Mouse (Mus musculus) hematopoietic stem cell, adult 5-6 weeks (primary cell): ENCODE measurements at regions not wholly inside any gene's neighbourhood (a gene's known extent, or its start where the extent isn't known, plus 50 kb on each side); places are given as distances from the start of the nearest gene placed in this dataset.
A peak's percentile ranks its signal among the peaks of the same experiment; 100 is the strongest.

Experiments
- ATAC-seq, 2 experiments: fragments of 125-278 bp in 1 of 2; replicated peaks in 1 of 2; 2 replicates each; pipeline ENCODE4 v1.8.0; 2016 to 2017; ENCODE audit warnings: inconsistent platforms in 2 of 2, mild to moderate bottlenecking in 2 of 2, moderate number of reproducible peaks in 2 of 2, low read depth in 1 of 2, moderate TSS enrichment in 1 of 2; ENCODE audit not compliant: low FRiP score in 2 of 2, poor library complexity in 2 of 2, severe bottlenecking in 2 of 2, insufficient read depth in 1 of 2, low TSS enrichment in 1 of 2

DNA sequence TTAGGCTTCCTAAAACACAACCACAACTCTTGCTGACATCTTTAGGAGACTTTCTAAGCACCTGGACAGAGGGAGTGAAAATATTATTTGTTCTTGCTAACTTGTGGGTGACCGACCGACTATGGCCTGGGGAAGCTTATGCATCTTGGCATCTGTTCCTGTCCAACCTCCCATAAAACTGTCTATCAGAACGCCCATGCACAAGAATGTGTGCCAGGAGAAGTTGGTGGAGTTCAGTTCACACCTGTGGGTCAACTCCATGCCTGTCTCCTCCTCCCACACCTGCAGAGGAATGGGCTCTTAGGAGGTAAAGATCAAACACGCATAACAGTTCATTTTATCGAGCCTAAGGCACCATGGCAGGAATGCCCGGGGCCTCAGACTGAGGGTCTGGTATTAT, 232.7 kb upstream of the Elac2 start:
- no peak for ATAC-seq

DNA sequence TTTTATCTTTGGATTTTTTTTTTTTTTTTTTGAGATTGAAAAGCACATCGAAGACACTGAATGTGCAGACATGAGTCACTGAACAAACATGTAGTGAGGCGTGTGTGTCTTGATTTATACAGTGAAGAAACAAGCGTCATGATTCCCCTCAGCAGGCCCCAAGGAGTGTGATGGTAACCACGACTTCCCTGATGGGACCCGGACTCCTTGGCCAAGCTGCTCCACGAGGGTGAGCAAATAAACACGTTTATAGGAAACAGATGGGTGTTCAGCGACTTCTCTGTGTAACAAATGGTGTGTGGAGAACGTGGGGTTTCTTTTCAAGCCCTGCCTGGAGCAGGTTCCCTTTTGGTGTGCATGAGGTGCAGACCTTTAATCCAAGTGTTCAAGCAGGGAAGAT, 228.9 kb upstream of the Elac2 start:
- peak; percentile 63 to 66 for ATAC-seq

GRCm38 (mm10) chr11:64752299-64752698, 226.5 kb upstream of the Elac2 start:
- ATAC-seq: peak; percentile 69 to 80

DNA sequence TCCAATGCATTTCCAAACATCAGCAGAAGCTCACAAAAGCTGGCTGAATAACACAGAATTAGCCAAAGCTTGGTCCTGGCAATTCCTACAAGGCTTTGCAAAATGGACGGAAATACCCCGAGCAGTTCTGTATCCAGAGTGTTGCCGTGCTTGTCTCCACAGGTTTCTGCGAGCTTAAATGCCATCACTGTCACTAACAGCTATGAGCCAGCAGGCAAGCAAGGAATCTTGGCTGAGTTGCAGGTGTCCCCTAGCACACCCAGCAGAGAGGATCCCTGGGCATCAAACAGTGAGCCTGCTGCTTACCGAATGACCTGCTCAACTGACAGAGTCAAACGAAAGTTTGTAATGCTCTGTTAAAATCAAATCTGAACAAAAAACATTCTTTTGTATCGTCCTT, 226.0 kb upstream of the Elac2 start:
- ATAC-seq: no peak

GRCm38 (mm10) chr11:64754076-64754475, 224.8 kb upstream of the Elac2 start:
- ATAC-seq: no peak

GRCm38 (mm10) chr11:64755563-64755962, 223.3 kb upstream of the Elac2 start:
- ATAC-seq: no peak

DNA sequence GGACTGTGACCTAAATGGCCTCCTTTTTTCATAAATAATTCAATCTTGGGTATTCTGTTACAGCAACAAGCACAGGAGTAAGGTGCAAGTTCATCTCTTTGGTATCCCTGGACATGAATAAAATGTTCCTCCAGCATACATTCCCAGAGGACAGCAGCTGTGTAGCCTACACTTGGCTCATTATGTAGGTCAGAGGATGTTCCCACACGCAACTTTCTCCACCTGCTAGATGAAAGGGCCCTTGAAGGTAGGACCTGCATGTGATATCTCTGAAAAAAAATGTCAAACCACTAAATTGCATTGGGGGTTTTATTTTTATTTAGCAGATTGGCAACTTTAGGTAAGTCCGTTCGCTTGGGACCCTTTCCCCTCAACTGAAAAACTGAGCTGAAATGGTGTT, 218.2 kb upstream of the Elac2 start:
- no peak for ATAC-seq

- ATAC-seq: no peak
Measured at GRCm38 (mm10) chr11:64762755-64763154, 216.1 kb upstream of the Elac2 start.

GRCm38 (mm10) chr11:64764056-64764455, 214.8 kb upstream of the Elac2 start:
- no peak for ATAC-seq

DNA sequence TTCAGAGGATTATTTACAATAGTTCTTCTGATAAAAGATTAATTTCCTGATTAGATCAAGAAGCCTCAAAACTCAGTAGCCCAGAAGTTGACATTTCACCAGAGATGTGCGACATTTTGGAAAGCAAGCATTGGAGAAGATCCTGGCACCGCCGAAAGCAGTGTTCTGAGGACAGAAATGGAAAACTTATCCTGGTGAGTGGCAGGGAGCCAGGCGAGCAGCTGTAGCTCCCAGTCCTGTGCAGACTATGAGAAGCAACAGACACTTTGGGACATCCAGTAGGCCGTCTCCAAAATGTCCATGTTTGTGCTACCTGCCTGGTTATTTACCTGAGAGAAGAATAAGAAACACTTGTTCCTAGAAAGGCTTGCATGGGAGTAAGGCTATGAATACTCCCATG, 202.1 kb upstream of the Elac2 start:
- ATAC-seq: no peak

DNA sequence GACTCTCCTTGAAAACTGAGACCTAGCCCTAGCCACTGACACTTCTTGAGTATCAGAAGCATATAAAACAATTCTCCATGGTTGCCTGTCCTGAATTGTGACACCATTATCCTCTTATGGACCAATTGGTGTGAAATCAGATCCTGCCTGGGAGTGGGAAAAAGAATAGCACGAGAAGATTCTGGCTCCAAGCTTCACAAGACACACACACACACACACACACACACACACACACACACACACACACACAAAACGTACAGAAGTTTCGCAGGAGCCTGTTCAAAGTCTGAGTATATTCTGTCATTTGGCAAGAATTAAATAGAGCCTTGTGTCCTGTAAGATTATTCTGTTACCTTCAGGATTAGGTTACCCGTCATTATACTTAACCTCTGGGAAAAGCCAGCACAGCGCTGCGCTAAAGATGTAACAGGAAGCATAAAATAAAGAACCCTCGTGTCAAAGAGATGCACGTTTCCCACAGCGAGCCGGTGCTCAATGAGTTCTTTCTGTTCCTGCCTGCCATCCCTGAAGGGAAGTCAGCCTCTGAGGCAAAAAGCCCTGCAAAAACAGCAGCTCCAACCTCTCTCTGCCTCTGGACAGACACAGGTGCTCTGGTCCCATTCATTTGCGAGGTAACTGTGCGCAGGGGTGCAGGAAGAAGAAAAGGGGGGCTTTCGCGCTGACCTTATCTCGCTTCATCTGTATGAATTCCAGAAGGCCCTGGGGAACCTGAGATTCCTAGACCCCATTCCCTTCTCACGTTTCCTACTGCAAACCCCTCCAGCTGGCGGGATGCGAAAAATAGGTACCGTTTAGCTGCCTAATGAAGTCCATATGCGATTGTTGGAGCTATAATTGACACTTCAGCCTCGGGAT, 178.4 kb upstream of the Elac2 start:
- no peak for ATAC-seq

DNA sequence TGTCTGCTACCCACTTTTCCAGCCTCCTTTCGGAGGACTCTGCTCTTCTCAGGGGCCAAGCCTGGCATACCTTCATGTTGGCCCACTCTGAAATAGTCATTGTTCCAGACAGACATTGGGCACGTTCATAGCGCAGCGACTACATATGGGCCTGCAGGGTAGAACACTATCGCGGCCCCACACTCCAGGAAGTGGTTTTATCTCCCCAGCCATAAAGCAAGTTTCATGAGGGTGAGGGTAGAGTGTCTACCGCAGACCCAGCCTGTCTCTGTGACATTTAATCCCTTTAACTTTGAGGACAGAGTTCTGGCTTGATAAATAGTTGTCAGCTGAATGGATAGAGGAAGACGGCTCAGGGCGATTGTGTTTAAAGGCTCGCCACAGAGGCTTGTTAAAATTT, 177.5 kb upstream of the Elac2 start:
- peak; percentile 95 to 97 for ATAC-seq

DNA sequence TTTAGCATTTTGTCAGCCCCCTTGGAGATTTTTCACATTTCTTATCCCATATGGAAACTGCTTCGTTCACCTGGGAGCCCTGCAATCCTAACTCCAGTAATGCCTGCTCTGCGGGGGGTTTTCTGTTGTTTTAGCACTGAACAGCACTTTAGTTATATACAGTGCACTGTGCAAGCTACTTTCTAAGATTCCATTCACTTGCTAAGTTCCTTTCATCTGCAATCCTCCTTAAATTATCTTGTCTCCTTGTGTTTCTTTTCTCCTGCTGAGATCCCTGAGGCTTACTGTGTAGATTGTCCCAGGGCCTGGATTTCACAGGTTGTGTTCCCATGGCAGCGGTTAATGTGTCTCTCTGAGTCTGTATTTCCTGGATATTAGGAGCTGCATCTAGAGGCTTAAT, 173.3 kb upstream of the Elac2 start:
- no peak for ATAC-seq

GRCm38 (mm10) chr11:64812408-64812807, 166.4 kb upstream of the Elac2 start:
- no peak for ATAC-seq

- no peak for ATAC-seq
Measured at GRCm38 (mm10) chr11:64829429-64829828, 149.4 kb upstream of the Elac2 start.

GRCm38 (mm10) chr11:64832453-64832852, 146.4 kb upstream of the Elac2 start:
- ATAC-seq: no peak

DNA sequence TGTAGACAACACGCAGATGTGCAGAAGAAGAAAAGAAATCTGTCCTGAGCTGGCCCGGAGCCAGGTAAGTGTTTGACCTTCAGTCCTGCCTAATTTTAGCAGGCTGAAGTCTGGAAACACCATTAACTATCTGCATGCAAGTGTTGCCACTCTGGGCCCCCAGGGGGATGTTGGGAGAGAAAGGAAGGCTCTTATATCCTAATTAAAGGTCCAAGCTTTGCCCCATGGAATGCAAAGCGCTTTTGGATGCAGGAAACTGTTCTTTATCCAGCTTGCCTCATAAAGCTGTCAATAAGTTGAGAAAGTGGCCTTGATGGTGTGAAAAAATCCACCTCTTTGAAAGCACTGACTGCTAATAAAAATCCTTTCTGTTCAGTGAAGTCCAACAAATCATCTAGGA, 145.1 kb upstream of the Elac2 start:
- ATAC-seq: no peak

DNA sequence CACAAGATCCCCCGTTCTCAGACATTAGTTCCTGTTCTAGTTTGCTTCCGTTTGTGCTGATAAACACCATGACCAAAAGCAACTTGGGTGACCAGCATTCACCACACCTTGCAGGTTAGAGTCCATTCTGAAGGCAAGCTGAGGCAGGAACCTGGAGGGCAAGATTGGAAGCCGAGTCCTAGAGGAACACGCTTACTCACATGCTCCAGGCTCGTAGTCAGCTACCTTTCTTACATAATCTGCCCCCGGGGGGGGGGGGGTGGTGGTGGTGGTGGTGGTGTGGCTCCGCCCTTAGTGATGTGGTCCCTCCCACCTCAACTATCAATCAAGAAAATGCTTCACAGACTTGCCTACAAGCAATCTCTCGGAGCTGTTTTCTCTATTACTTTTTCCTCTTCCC, 142.1 kb upstream of the Elac2 start:
- no peak for ATAC-seq

DNA sequence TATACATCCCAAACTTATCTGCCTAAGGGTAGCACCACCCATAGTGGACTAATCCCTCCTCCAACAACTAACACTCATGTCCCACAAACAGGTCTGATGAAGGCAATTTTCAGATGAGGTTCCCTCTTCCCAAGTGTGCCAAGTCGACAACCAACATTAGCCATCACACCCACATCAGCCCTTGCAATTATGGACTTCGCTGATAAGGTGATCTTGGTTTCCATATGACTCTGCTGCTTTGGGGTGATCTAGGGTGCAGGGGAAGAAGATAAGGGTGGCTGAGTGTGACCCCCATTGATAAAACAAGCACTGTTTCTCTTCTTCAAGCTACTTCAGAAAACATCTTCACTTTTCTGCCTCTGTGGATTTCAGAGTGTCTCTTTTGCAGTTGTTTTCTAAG, 137.7 kb upstream of the Elac2 start:
- no peak for ATAC-seq
